Mouse (Mus musculus) heart, postnatal 0 days (tissue): ENCODE measurements around the gene Arhgap29.

ENCODE experiments used
- CTCF ChIP-seq: IDR thresholded peaks from 2 replicates; pipeline ENCODE4 v1.5.1; 2016; ENCODE audit warnings: antibody characterized with exemption, control low read depth, low read depth
- EP300 ChIP-seq: IDR thresholded peaks from 2 replicates; pipeline ENCODE4 v1.6.1; 2016; ENCODE audit warnings: antibody characterized with exemption, low read depth

DNA sequence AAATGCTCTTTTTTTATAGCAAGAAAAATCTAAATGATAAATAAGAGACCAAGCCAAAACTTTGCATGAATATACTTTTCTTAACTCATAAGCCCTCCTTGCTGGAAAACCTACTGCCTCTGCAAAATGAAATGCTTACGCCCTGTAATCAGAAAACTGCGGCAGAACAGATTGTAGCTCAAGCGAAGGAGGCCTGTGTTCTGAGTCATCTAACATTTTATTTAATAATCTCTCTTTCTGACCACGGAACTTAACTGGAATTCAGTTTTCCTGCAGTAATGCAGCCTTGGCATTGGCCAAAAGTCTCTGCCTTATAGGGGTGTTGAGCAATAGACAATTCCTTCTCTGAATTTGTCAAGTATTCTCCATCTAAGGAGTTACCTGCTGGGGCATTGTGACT is 19.5 kb upstream of the Arhgap29 start:
- TF ChIP-seq CTCF, result no peak
- TF ChIP-seq EP300, result no peak
